Mouse (Mus musculus) testis, adult 2 months (tissue): ENCODE measurements at regions not wholly inside any gene's neighbourhood (a gene's known extent, or its start where the extent isn't known, plus 50 kb on each side); places are given as distances from the start of the nearest gene placed in this dataset.

Experiments
- H3K27ac ChIP-seq: fragments of 200-500 bp; 2 replicates; pipeline ENCODE4 v1.5.1; 2012; ENCODE audit warnings: low read depth, low read length; ENCODE audit not compliant: control insufficient read depth, insufficient read depth
- H3K27me3 ChIP-seq: fragments of 200-500 bp; 2 replicates; pipeline ENCODE4 v1.6.1; 2012; ENCODE audit warnings: mild to moderate bottlenecking, low read length, moderate library complexity; ENCODE audit not compliant: control insufficient read depth, insufficient read depth
- H3K36me3 ChIP-seq: fragments of 200-500 bp; 2 replicates; pipeline ENCODE4 v1.6.1; 2012; ENCODE audit warnings: mild to moderate bottlenecking, low read length; ENCODE audit not compliant: control insufficient read depth, insufficient read depth
- H3K4me1 ChIP-seq: fragments of 200-500 bp; 2 replicates; pipeline ENCODE4 v1.6.1; 2012; ENCODE audit warnings: low read length; ENCODE audit not compliant: control insufficient read depth, insufficient read depth
- H3K4me3 ChIP-seq: fragments of 200-500 bp; 2 replicates; pipeline ENCODE4 v1.5.1; 2012; ENCODE audit warnings: low read depth, mild to moderate bottlenecking, low read length, moderate library complexity, mixed read lengths; ENCODE audit not compliant: control insufficient read depth
- CTCF ChIP-seq: fragments of 200-500 bp; IDR thresholded peaks from 2 replicates; pipeline ENCODE4 v1.5.1; 2012; ENCODE audit warnings: low read depth, mild to moderate bottlenecking, inconsistent platforms, low read length, moderate library complexity; ENCODE audit not compliant: control insufficient read depth, insufficient read depth, insufficient replicate concordance
- POLR2A ChIP-seq: fragments of 200-500 bp; IDR thresholded peaks from 2 replicates; pipeline ENCODE4 v1.6.1; 2012; ENCODE audit warnings: low read depth, mild to moderate bottlenecking, inconsistent platforms, low read length, moderate library complexity; ENCODE audit not compliant: control insufficient read depth

DNA sequence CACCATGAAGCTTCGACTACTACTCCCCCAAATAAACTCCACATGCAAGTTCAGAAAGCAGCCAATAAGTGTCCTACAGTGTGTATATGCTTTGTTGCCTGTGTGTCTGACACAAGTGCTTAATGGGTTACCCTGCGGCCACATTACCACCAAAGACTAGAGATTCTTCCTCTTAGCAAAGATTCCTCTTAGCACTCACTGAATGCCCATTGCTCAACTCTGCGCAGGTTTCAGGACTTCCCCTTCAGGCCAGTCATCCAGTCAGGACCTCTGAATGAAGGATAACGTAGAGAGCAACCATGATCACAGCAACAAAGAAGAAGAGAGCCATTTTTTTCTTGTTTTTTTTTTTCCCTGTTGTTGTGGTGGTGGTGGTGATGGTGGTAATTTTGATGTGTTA, 222.0 kb downstream of the Rpl36a-ps1 start:
- H3K36me3 ChIP-seq, result no peaks in the 10 kb centered on the region
- no peaks in the 10 kb centered on the region for H3K27me3 ChIP-seq
- no peak overlapping the region for H3K4me3 ChIP-seq
- no peak for TF ChIP-seq CTCF
- TF ChIP-seq POLR2A, result no peak
- H3K4me1 ChIP-seq, result no peaks in the 10 kb centered on the region
- no peak overlapping the region for H3K27ac ChIP-seq

GRCm38 (mm10) chr14:98768845-98769244, 225.3 kb downstream of the Rpl36a-ps1 start:
- Histone ChIP-seq H3K27ac (no peak overlapping the region), H3K4me1 (no peaks in the 10 kb centered on the region), H3K4me3 (no peak overlapping the region), H3K27me3 (no peaks in the 10 kb centered on the region), H3K36me3 (no peaks in the 10 kb centered on the region)
- no peak for TF ChIP-seq CTCF
- no peak for TF ChIP-seq POLR2A

DNA sequence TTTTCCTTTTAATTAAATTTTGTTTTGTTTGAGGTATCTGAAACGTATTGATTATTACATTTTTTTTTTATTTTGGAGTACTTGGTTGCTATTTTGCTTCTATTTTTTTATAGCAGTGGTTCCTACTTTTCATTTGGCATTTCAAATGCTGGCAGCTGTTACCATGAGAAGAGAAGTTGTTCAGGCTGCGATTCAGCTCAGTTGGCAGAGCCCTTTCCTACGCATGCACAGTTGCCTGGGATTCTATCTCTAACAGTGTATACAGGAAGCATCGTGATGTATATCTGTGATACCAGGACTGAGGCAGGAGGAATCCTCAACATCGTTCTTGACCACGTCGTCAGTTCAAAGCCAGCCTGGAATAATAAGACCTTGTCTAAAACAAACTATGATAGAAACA, 226.6 kb downstream of the Rpl36a-ps1 start:
- H3K36me3 ChIP-seq, result no peaks in the 10 kb centered on the region
- H3K4me3 ChIP-seq, result no peak overlapping the region
- no peaks in the 10 kb centered on the region for H3K27me3 ChIP-seq
- no peaks in the 10 kb centered on the region for H3K4me1 ChIP-seq
- no peak for TF ChIP-seq CTCF
- H3K27ac ChIP-seq, result no peak overlapping the region

DNA sequence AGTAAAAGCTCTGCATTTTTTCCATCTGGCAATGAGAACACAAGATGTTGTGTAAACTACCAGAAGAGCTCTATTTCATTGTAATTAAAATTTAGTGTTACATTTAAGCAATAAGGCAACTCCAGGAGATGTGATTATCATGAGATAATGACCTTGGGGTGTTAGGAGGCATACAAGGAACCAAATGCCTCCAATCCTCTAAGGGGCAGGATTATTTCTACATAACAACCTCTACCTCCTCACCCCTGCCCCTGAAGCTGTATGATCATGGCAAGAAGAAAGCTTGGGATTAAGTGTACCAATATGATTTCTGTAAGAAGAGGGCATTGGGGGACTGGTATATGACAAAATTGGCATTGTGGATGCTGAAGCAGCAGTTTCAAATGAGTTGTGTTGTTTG, 228.8 kb downstream of the Rpl36a-ps1 start:
- TF ChIP-seq POLR2A, result no peak
- no peak for TF ChIP-seq CTCF
- no peak overlapping the region for H3K4me3 ChIP-seq
- H3K4me1 ChIP-seq, result no peaks in the 10 kb centered on the region
- H3K27ac ChIP-seq, result no peak overlapping the region
- no peaks in the 10 kb centered on the region for H3K36me3 ChIP-seq
- H3K27me3 ChIP-seq, result no peaks in the 10 kb centered on the region

GRCm38 (mm10) chr14:98750766-98751165, 243.4 kb downstream of the Rpl36a-ps1 start:
- Histone ChIP-seq H3K4me3 (no peak overlapping the region), H3K4me1 (no peaks in the 10 kb centered on the region), H3K36me3 (no peaks in the 10 kb centered on the region), H3K27ac (no peak overlapping the region), H3K27me3 (no peaks in the 10 kb centered on the region)
- TF ChIP-seq POLR2A, result no peak
- TF ChIP-seq CTCF, result no peak

- TF ChIP-seq POLR2A, result no peak
- TF ChIP-seq CTCF, result no peak
- no peak overlapping the region for H3K27ac ChIP-seq
- H3K4me3 ChIP-seq, result no peak overlapping the region
- no peaks in the 10 kb centered on the region for H3K4me1 ChIP-seq
- H3K36me3 ChIP-seq, result no peaks in the 10 kb centered on the region
- no peaks in the 10 kb centered on the region for H3K27me3 ChIP-seq
Measured at GRCm38 (mm10) chr14:98749086-98750027, 244.8 kb downstream of the Rpl36a-ps1 start.

GRCm38 (mm10) chr14:98747159-98747775, 246.9 kb downstream of the Rpl36a-ps1 start:
- Histone ChIP-seq H3K27me3 (no peaks in the 10 kb centered on the region), H3K4me1 (no peaks in the 10 kb centered on the region), H3K4me3 (no peak overlapping the region), H3K27ac (no peak overlapping the region), H3K36me3 (no peaks in the 10 kb centered on the region)
- TF ChIP-seq POLR2A (no peak), CTCF (no peak)
